Mouse (Mus musculus): ENCODE measurements around the gene Aak1. TPM values are rescaled to one million over a fixed set of nuclear protein-coding genes. Genes with fewer than 3 reads are reported as not detected.
"Not testable (repeated sequence)": the region's sequence is repeated elsewhere in the genome, so short reads cannot be mapped to it uniquely, and the experiment has no call there.

The Aak1 gene
- polyA plus RNA-seq, 1 experiment, result 152 TPM

- no peak for DNase-seq
- TF ChIP-seq POLR2A (IDR thresholded peaks at IDR 0.05; ENCODE audit: borderline replicate concordance, insufficient read depth, low read length) (no peak), CTCF (IDR thresholded peaks at IDR 0.05; ENCODE audit: borderline replicate concordance, insufficient read depth, low read depth, low read length) (no peak)
- WGBS, result 75% methylated on average over 3 of the region's 3 CpGs
- Histone ChIP-seq H3K4me1 (ENCODE audit: control insufficient read depth, insufficient read depth, low read length) (peaks cover 27% of the 10 kb centered on the region), H3K27ac (ENCODE audit: insufficient read depth, low read length) (no peak overlapping the region), H3K4me3 (replicated peaks; ENCODE audit: insufficient read depth, low read depth, low read length) (no peak overlapping the region), H3K27me3 (ENCODE audit: control insufficient read depth, insufficient read depth, low read length) (no peaks in the 10 kb centered on the region)
Measured at GRCm38 (mm10) chr6:86858606-86859005, 9.3 kb downstream of the Aak1 start.

GRCm38 (mm10) chr6:86860732-86861463, 11.6 kb downstream of the Aak1 start:
- WGBS, result 21% methylated on average over 9 of the region's 9 CpGs
- no peak for TF ChIP-seq POLR2A (IDR thresholded peaks at IDR 0.05; ENCODE audit: borderline replicate concordance, insufficient read depth, low read length)
- TF ChIP-seq CTCF (IDR thresholded peaks at IDR 0.05; ENCODE audit: borderline replicate concordance, insufficient read depth, low read depth, low read length), result no peak
- peak overlapping the region; percentile 71 for H3K27ac ChIP-seq (ENCODE audit: insufficient read depth, low read length)
- H3K27me3 ChIP-seq (ENCODE audit: control insufficient read depth, insufficient read depth, low read length), result no peaks in the 10 kb centered on the region
- peaks cover 19% of the 10 kb centered on the region for H3K4me1 ChIP-seq (ENCODE audit: control insufficient read depth, insufficient read depth, low read length)
- H3K4me3 ChIP-seq (replicated peaks; ENCODE audit: insufficient read depth, low read depth, low read length), result no peak overlapping the region
- peak in 1 of 2 experiments; percentile 62 for DNase-seq

GRCm38 (mm10) chr6:86864358-86864757, 15.0 kb downstream of the Aak1 start:
- Histone ChIP-seq H3K4me3 (replicated peaks; ENCODE audit: insufficient read depth, low read depth, low read length) (no peak overlapping the region), H3K27ac (ENCODE audit: insufficient read depth, low read length) (no peak overlapping the region), H3K27me3 (ENCODE audit: control insufficient read depth, insufficient read depth, low read length) (no peaks in the 10 kb centered on the region), H3K4me1 (ENCODE audit: control insufficient read depth, insufficient read depth, low read length) (peaks cover 14% of the 10 kb centered on the region)
- 89% methylated on average over 3 of the region's 3 CpGs for WGBS
- DNase-seq, result no peak
- TF ChIP-seq CTCF (IDR thresholded peaks at IDR 0.05; ENCODE audit: borderline replicate concordance, insufficient read depth, low read depth, low read length) (no peak), POLR2A (IDR thresholded peaks at IDR 0.05; ENCODE audit: borderline replicate concordance, insufficient read depth, low read length) (no peak)

GRCm38 (mm10) chr6:86870335-86870734, 21.0 kb downstream of the Aak1 start:
- no peak for DNase-seq
- Histone ChIP-seq H3K4me3 (replicated peaks; ENCODE audit: insufficient read depth, low read depth, low read length) (no peak overlapping the region), H3K27me3 (ENCODE audit: control insufficient read depth, insufficient read depth, low read length) (no peaks in the 10 kb centered on the region), H3K4me1 (ENCODE audit: control insufficient read depth, insufficient read depth, low read length) (peaks cover 22% of the 10 kb centered on the region), H3K27ac (ENCODE audit: insufficient read depth, low read length) (no peak overlapping the region)
- TF ChIP-seq CTCF (IDR thresholded peaks at IDR 0.05; ENCODE audit: borderline replicate concordance, insufficient read depth, low read depth, low read length) (no peak), POLR2A (IDR thresholded peaks at IDR 0.05; ENCODE audit: borderline replicate concordance, insufficient read depth, low read length) (no peak)
- 49% methylated on average over 9 of the region's 9 CpGs for WGBS

- DNase-seq, result no peak
- H3K27me3 ChIP-seq (ENCODE audit: control insufficient read depth, insufficient read depth, low read length), result no peaks in the 10 kb centered on the region
- TF ChIP-seq CTCF (IDR thresholded peaks at IDR 0.05; ENCODE audit: borderline replicate concordance, insufficient read depth, low read depth, low read length) (no peak), POLR2A (IDR thresholded peaks at IDR 0.05; ENCODE audit: borderline replicate concordance, insufficient read depth, low read length) (no peak)
- H3K4me3 ChIP-seq (replicated peaks; ENCODE audit: insufficient read depth, low read depth, low read length), result no peak overlapping the region
- peaks cover 24% of the 10 kb centered on the region for H3K4me1 ChIP-seq (ENCODE audit: control insufficient read depth, insufficient read depth, low read length)
- H3K27ac ChIP-seq (ENCODE audit: insufficient read depth, low read length), result no peak overlapping the region
- WGBS, result 91% methylated on average over 10 of the region's 10 CpGs
Measured at GRCm38 (mm10) chr6:86871783-86872182, 22.5 kb downstream of the Aak1 start.

GRCm38 (mm10) chr6:86874711-86875375, 25.5 kb downstream of the Aak1 start:
- WGBS, result 59% methylated on average over 6 of the region's 6 CpGs
- no peaks in the 10 kb centered on the region for H3K27me3 ChIP-seq (ENCODE audit: control insufficient read depth, insufficient read depth, low read length)
- H3K27ac ChIP-seq (ENCODE audit: insufficient read depth, low read length), result no peak overlapping the region
- TF ChIP-seq CTCF (IDR thresholded peaks at IDR 0.05; ENCODE audit: borderline replicate concordance, insufficient read depth, low read depth, low read length) (no peak), POLR2A (IDR thresholded peaks at IDR 0.05; ENCODE audit: borderline replicate concordance, insufficient read depth, low read length) (no peak)
- DNase-seq, result peak; percentile 35 to 46
- H3K4me1 ChIP-seq (ENCODE audit: control insufficient read depth, insufficient read depth, low read length), result peaks cover 19% of the 10 kb centered on the region
- H3K4me3 ChIP-seq (replicated peaks; ENCODE audit: insufficient read depth, low read depth, low read length), result no peak overlapping the region

GRCm38 (mm10) chr6:86876451-86876850, 27.1 kb downstream of the Aak1 start:
- Histone ChIP-seq H3K4me1 (ENCODE audit: control insufficient read depth, insufficient read depth, low read length) (peaks cover 16% of the 10 kb centered on the region), H3K27me3 (ENCODE audit: control insufficient read depth, insufficient read depth, low read length) (no peaks in the 10 kb centered on the region), H3K27ac (ENCODE audit: insufficient read depth, low read length) (no peak overlapping the region), H3K4me3 (replicated peaks; ENCODE audit: insufficient read depth, low read depth, low read length) (no peak overlapping the region)
- TF ChIP-seq CTCF (IDR thresholded peaks at IDR 0.05; ENCODE audit: borderline replicate concordance, insufficient read depth, low read depth, low read length), result no peak
- no peak for TF ChIP-seq POLR2A (IDR thresholded peaks at IDR 0.05; ENCODE audit: borderline replicate concordance, insufficient read depth, low read length)
- DNase-seq, result no peak
- 10% methylated on average over 1 of the region's 1 CpGs for WGBS

GRCm38 (mm10) chr6:86878656-86879055, 29.3 kb downstream of the Aak1 start:
- WGBS, result 79% methylated on average over 3 of the region's 3 CpGs
- peak overlapping the region; percentile 38; the same call in 1 of the 2 replicates for H3K27ac ChIP-seq (ENCODE audit: insufficient read depth, low read length)
- not testable (repeated sequence) for H3K4me3 ChIP-seq (replicated peaks; ENCODE audit: insufficient read depth, low read depth, low read length)

More at GRCm38 (mm10) chr6:86878656-86879055, 29.3 kb downstream of the Aak1 start:
- peaks cover 17% of the 10 kb centered on the region for H3K4me1 ChIP-seq (ENCODE audit: control insufficient read depth, insufficient read depth, low read length)
- not testable (repeated sequence) for H3K27me3 ChIP-seq (ENCODE audit: control insufficient read depth, insufficient read depth, low read length); DNase-seq

Data from cerebellum, adult 2 months (tissue).